ENCODE assay signal across 12 mouse cellular contexts in the genomic region with DNA sequence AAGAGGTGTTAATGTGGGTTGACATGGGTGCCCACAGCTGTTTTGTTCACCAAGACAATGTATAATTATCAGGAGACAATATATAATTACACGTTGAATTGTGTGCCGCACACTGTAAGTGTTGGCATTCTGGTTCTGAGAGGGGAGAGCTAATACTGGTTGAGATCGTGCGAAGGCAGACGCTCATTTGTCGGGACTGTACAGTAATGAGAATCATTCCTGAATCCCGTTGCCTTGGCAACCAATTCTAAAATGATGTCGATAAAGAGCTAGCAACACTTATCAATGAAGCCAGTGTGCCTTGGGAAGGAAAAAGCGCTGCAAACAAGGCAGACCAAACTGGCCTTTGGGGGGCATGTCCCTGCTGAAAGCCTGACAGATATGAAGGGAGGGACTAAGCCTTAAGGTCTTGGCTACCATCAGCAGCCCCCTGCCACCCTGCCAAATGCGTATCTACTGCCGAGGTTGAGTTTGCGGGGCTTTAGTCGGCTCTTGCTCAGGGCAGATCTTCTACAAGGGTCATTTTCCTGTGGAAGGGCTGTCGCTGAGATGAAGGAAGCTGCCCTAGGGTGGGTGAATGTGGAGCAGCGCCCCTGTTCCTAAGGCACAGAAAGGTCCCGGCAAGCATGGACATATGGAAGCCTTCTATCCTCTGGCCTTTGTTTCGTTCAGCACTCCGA. TPM values are rescaled to one million over a fixed set of nuclear protein-coding genes. Genes with fewer than 3 reads are reported as not detected.
A peak's percentile ranks its signal among the peaks of the same experiment; 100 is the strongest.
DNase-seq lines count a peak whose midpoint lies in the region; ATAC-seq lines count a peak whose summit lies in the region.
"Had no signal": no experiment of that assay in that cellular context is flagged by ENCODE, and none has a peak within 500 bp of the region (broad histone marks: within the 10 kb centered on the region; RNA-seq: fewer than 3 reads in every experiment).

No protein-coding gene starts in this region.

- H3K36me3 ChIP-seq in hindbrain, embryonic 15.5 days: no peaks in the 10 kb centered on the region
- no peaks in the 10 kb centered on the region for H3K36me3 ChIP-seq in midbrain, embryonic 13.5 days
- H3K36me3 ChIP-seq: intestine, embryonic 15.5 days had no signal

- WGBS in hindbrain, embryonic 15.5 days: 39% methylated on average over 18 of the region's 18 CpGs
- 58% methylated on average over 18 of the region's 18 CpGs for WGBS in midbrain, embryonic 13.5 days

- peak overlapping the region; percentile 76 for H3K27ac ChIP-seq in hindbrain, embryonic 15.5 days (replicated peaks)
- H3K27ac ChIP-seq in midbrain, embryonic 13.5 days: peak overlapping the region; percentile 83
- H3K27ac ChIP-seq: intestine, embryonic 15.5 days had no signal

- H3K27me3 ChIP-seq in hindbrain, embryonic 15.5 days: no peaks in the 10 kb centered on the region
- H3K27me3 ChIP-seq in midbrain, embryonic 13.5 days: no peaks in the 10 kb centered on the region
- H3K27me3 ChIP-seq: intestine, embryonic 15.5 days had no signal

- H3K4me3 ChIP-seq in hindbrain, embryonic 15.5 days: no peak overlapping the region
- no peak overlapping the region for H3K4me3 ChIP-seq in midbrain, embryonic 13.5 days (replicated peaks)
- H3K4me3 ChIP-seq: intestine, embryonic 15.5 days had no signal

- peak; percentile 89 for ATAC-seq in hindbrain, embryonic 15.5 days (ENCODE audit: low FRiP score, low read depth)
- ATAC-seq in midbrain, embryonic 13.5 days: peak; percentile 90
- ATAC-seq: intestine, embryonic 15.5 days had no signal

- peak overlapping the region; percentile 30 for H3K4me2 ChIP-seq in hindbrain, embryonic 15.5 days
- H3K4me2 ChIP-seq in midbrain, embryonic 13.5 days (replicated peaks): no peak overlapping the region
- H3K4me2 ChIP-seq: intestine, embryonic 15.5 days had no signal

- intact Hi-C loops in heart, postnatal 10 days (cut with DNase I): no loop called here

- no peaks in the 10 kb centered on the region for H3K9me3 ChIP-seq in hindbrain, embryonic 15.5 days
- H3K9me3 ChIP-seq in midbrain, embryonic 13.5 days: no peaks in the 10 kb centered on the region
- H3K9me3 ChIP-seq: intestine, embryonic 15.5 days had no signal

- peaks cover 37% of the 10 kb centered on the region for H3K4me1 ChIP-seq in hindbrain, embryonic 15.5 days (replicated peaks)
- H3K4me1 ChIP-seq in midbrain, embryonic 13.5 days (replicated peaks): peaks cover 31% of the 10 kb centered on the region
- H3K4me1 ChIP-seq: intestine, embryonic 15.5 days had no signal

- H3K9ac ChIP-seq in hindbrain, embryonic 15.5 days: no peak overlapping the region
- H3K9ac ChIP-seq in midbrain, embryonic 13.5 days (replicated peaks): no peak overlapping the region
- H3K9ac ChIP-seq: intestine, embryonic 15.5 days had no signal

- peak; percentile 61 to 65 for DNase-seq in cerebellum, postnatal 10 days
- DNase-seq in cerebellum, adult 9-10 months: no peak
- DNase-seq in R1 (ENCODE audit: low read depth, low spot score): peak; percentile 32
- DNase-seq in kidney, postnatal 10 days: no peak
- no peak for DNase-seq in heart, postnatal 10 days
- no peak for DNase-seq in spleen, adult 12 weeks (ENCODE audit: low spot score)
- DNase-seq: cerebellum, adult 9-11 months; thymus, postnatal 25 days had no signal

RNA-seq across cellular contexts. Expression of a gene that starts 47.0 kb away (rescaled TPM):
- polyA plus RNA-seq in hindbrain, embryonic 15.5 days (2015; fragmentation: Nextera tagmentation; extraction: Ambion mirVana): 54.6 and 58.9 TPM in 2 replicates
- polyA plus RNA-seq in midbrain, embryonic 13.5 days (2015; fragmentation: Nextera tagmentation; extraction: Ambion mirVana): 39.3 and 52.7 TPM in 2 replicates
- not detected for total RNA-seq in heart, postnatal 10 days (2021)
- polyA plus RNA-seq: lung, embryonic 16.5 days had no signal

Comparison
In these comparisons a context has a peak if more than half of its experiments do, and no peak if none do; other contexts are left out.
1. DNase-seq: peak in cerebellum, postnatal 10 days (2 of 2) and R1 (single experiment); none in cerebellum, adult 9-10 months (single experiment), kidney, postnatal 10 days (single experiment), heart, postnatal 10 days (0 of 2) and spleen, adult 12 weeks (single experiment).